ENCODE assay signal across 14 mouse cellular contexts in genomic region chr5:130952361-130952760, GRCm38 (mm10).
"Had no signal": no experiment of that assay in that cellular context is flagged by ENCODE, and none has a peak within 500 bp of the region (broad histone marks: within the 10 kb centered on the region; RNA-seq: fewer than 3 reads in every experiment).

No protein-coding gene starts in this region.

- H3K4me3 ChIP-seq: limb, embryonic 12.5 days; liver, embryonic 13.5 days; midbrain, embryonic 12.5 days had no signal

- H3K4me1 ChIP-seq: liver, embryonic 13.5 days; midbrain, embryonic 12.5 days had no signal

- H3K9me3 ChIP-seq: midbrain, embryonic 12.5 days had no signal

- H3K4me2 ChIP-seq: limb, embryonic 12.5 days; liver, embryonic 13.5 days; midbrain, embryonic 12.5 days had no signal

- ATAC-seq: hindbrain, embryonic 16.5 days; inflammation-experienced regulatory T-cells, adult 6 months; intestine, postnatal 0 days; liver, postnatal 0 days; midbrain, embryonic 16.5 days had no signal

- H3K9ac ChIP-seq: limb, embryonic 12.5 days; liver, embryonic 13.5 days; liver, postnatal 0 days; midbrain, embryonic 12.5 days had no signal

- DNase-seq: kidney, adult 8-10 months; kidney, postnatal 36 days; liver; liver, embryonic 13.5 days; liver, postnatal 0 days; right cerebral cortex, postnatal 14 days; spleen, adult 18-20 months; thymus, postnatal 36 days had no signal

- H3K36me3 ChIP-seq: limb, embryonic 12.5 days; liver, embryonic 13.5 days; midbrain, embryonic 12.5 days had no signal

- H3K27ac ChIP-seq: limb, embryonic 12.5 days; liver, embryonic 13.5 days; midbrain, embryonic 12.5 days had no signal

- H3K27me3 ChIP-seq: limb, embryonic 12.5 days; liver, embryonic 13.5 days; midbrain, embryonic 12.5 days had no signal
